Mouse (Mus musculus) fibroblast of lung, adult 2 months (primary cell): ENCODE results near the gene Usp32.

ENCODE experiments used
- DNase-seq: peaks from one replicate; pipeline ENCODE4 v3.0.0-alpha.2; 2011; ENCODE audit warnings: low read depth

Gene Usp32

GRCm38 (mm10) chr11:85123267-85123992 is 16.5 kb downstream of the Usp32 start:
- DNase-seq: no peak

GRCm38 (mm10) chr11:85122073-85122472 is 17.9 kb downstream of the Usp32 start:
- DNase-seq: no peak

GRCm38 (mm10) chr11:85117160-85117559 is 22.8 kb downstream of the Usp32 start:
- no peak for DNase-seq

- DNase-seq: no peak
Observed at GRCm38 (mm10) chr11:85116084-85116844, 23.7 kb downstream of the Usp32 start.

GRCm38 (mm10) chr11:85109957-85110356 is 30.0 kb downstream of the Usp32 start:
- DNase-seq: no peak

GRCm38 (mm10) chr11:85107217-85107616 is 32.7 kb downstream of the Usp32 start:
- no peak for DNase-seq

- no peak for DNase-seq
Observed at GRCm38 (mm10) chr11:85105836-85106235, 34.1 kb downstream of the Usp32 start.

GRCm38 (mm10) chr11:85103763-85104162 is 36.2 kb downstream of the Usp32 start:
- no peak for DNase-seq

GRCm38 (mm10) chr11:85095116-85095515 is 44.8 kb downstream of the Usp32 start:
- no peak for DNase-seq

- DNase-seq: no peak
Observed at GRCm38 (mm10) chr11:85086253-85086652, 53.7 kb downstream of the Usp32 start.

GRCm38 (mm10) chr11:85067871-85068270 is 72.1 kb downstream of the Usp32 start:
- DNase-seq: no peak

- DNase-seq: no peak
Observed at GRCm38 (mm10) chr11:85058562-85058961, 81.4 kb downstream of the Usp32 start.

- DNase-seq: no peak
Observed at GRCm38 (mm10) chr11:85057544-85057943, 82.4 kb downstream of the Usp32 start.

- no peak for DNase-seq
Observed at GRCm38 (mm10) chr11:85056901-85057300, 83.1 kb downstream of the Usp32 start.

- no peak for DNase-seq
Observed at GRCm38 (mm10) chr11:85055561-85055960, 84.4 kb downstream of the Usp32 start.

GRCm38 (mm10) chr11:85039256-85039655 is 100.7 kb downstream of the Usp32 start:
- DNase-seq: no peak

- DNase-seq: no peak
Observed at GRCm38 (mm10) chr11:85013121-85013520, 126.8 kb downstream of the Usp32 start.

GRCm38 (mm10) chr11:85003566-85003965 is 136.4 kb downstream of the Usp32 start:
- DNase-seq: no peak

GRCm38 (mm10) chr11:84995241-84995640 is 144.7 kb downstream of the Usp32 start:
- DNase-seq: no peak

GRCm38 (mm10) chr11:84992996-84993395 is 147.0 kb downstream of the Usp32 start:
- DNase-seq: no peak

- DNase-seq: no peak
Observed at GRCm38 (mm10) chr11:84988341-84988919, 151.5 kb downstream of the Usp32 start.

GRCm38 (mm10) chr11:84985421-84985820 is 154.5 kb downstream of the Usp32 start:
- DNase-seq: no peak

GRCm38 (mm10) chr11:84980697-84981096 is 159.3 kb downstream of the Usp32 start:
- no peak for DNase-seq
